Mouse (Mus musculus) urinary bladder, postnatal 0 days (tissue): ENCODE measurements around the gene Mon2. TPM values are rescaled to one million over a fixed set of nuclear protein-coding genes. Genes with fewer than 3 reads are reported as not detected.
A peak's percentile ranks its signal among the peaks of the same experiment; 100 is the strongest.

Source experiments
- microRNA counts: library from miRNA; unstranded; fragments of <30 nt; microRNA quantifications from one replicate; lab custom pipeline; 2016
- microRNA-seq: library from miRNA; unstranded; fragments of <30 nt; microRNA quantifications from one replicate; pipeline ENCODE4, GENCODE M21; 2016
- polyA plus RNA-seq: library from polyadenylated mRNA; unstranded; fragments of >200 nt; fragmentation: Nextera tagmentation; extraction: Ambion mirVana; gene quantifications from 2 replicates; pipeline ENCODE4 v1.2.1, GENCODE M21; 2015

Mon2 gene
- polyA plus RNA-seq = 13.7 and 15.1 TPM in 2 replicates

GRCm38 (mm10) chr10:123076245-123077023 lies at the start of gene Mon2:
Gene Mon2, minus strand, starts transcription at chr10:123076505.

MicroRNAs within 50 kb of the gene (microRNA counts, 519-probe panel; counts per million panel counts)
- microRNA mmu-let-7i (lab: Ali Mortazavi, UCI) = 5,613 counts per million, percentile 97 among the panel's probes with 10 or more counts

Small RNAs within 50 kb of the gene (microRNA-seq; reads per million reads assigned to microRNA genes)
- 55,481 reads per million, percentile 99 among the genes with 10 or more reads in this experiment for gene Mirlet7i

Other genes starting within 250 kb of the Mon2 start
- gene Usp15, start 120.5 kb upstream of the Mon2 start, polyA plus RNA-seq = 49.2 and 54.3 TPM in 2 replicates
- 0.06 and 0.12 TPM in 2 replicates for gene Fam19a2, start 187.5 kb upstream of the Mon2 start, polyA plus RNA-seq